Mouse (Mus musculus) naive thymus-derived CD4-positive, alpha-beta T cell, adult 5 months (primary cell): Measurements from ENCODE around the gene Hist1h2bb. TPM values are rescaled to one million over a fixed set of nuclear protein-coding genes. Genes with fewer than 3 reads are reported as not detected.

ENCODE experiments used
- polyA plus RNA-seq: library from polyadenylated mRNA; unstranded; fragments of 100-300 nt; shearing (Covaris generic); gene quantifications from one replicate; pipeline ENCODE4 v1.2.1, GENCODE M21; 2017

Gene Hist1h2bb
- not detected for polyA plus RNA-seq

GRCm38 (mm10) chr13:23746201-23747080 lies at the start of gene Hist1h2bb:
Hist1h2bb (plus strand) TSS chr13:23746734.

GRCm38 (mm10) chr13:23698300-23698693 lies 48.2 kb upstream of the Hist1h2bb start, which contains the start of gene Hist1h4c:
Hist1h4c (minus strand) TSS chr13:23698454.

GRCm38 (mm10) chr13:23710374-23711089 lies 36.0 kb upstream of the Hist1h2bb start, which contains the start of gene Hfe:
Hfe (minus strand) TSS chr13:23710854.

GRCm38 (mm10) chr13:23738677-23739068 lies 7.9 kb upstream of the Hist1h2bb start, which contains the start of gene Hist1h1c:
Hist1h1c (plus strand) TSS chr13:23738808.

GRCm38 (mm10) chr13:23745381-23746161 lies 963 bp upstream of the Hist1h2bb start, which contains the start of gene Hist1h3c:
Hist1h3c (minus strand) TSS chr13:23745602.

GRCm38 (mm10) chr13:23750839-23751477 lies 4.4 kb downstream of the Hist1h2bb start, which contains the start of gene Hist1h2ab:
Hist1h2ab (plus strand) TSS chr13:23751126.

GRCm38 (mm10) chr13:23752067-23752741 lies 5.7 kb downstream of the Hist1h2bb start, which contains the start of gene Hist1h3b:
Hist1h3b (plus strand) TSS chr13:23752267.

GRCm38 (mm10) chr13:23756790-23757189 lies 10.3 kb downstream of the Hist1h2bb start, which contains the start of gene Hist1h4b:
Hist1h4b (plus strand) TSS chr13:23757013.

GRCm38 (mm10) chr13:23760972-23761864 lies 14.7 kb downstream of the Hist1h2bb start, which contains the start of gene Hist1h4a:
Hist1h4a (minus strand) TSS chr13:23761230.

GRCm38 (mm10) chr13:23761871-23762821 lies 15.6 kb downstream of the Hist1h2bb start, which contains the start of gene Hist1h3a:
Hist1h3a (minus strand) TSS chr13:23762386.

GRCm38 (mm10) chr13:23763586-23764323 lies 17.2 kb downstream of the Hist1h2bb start, which contains the start of gene Hist1h1a:
Hist1h1a (plus strand) TSS chr13:23763666.

GRCm38 (mm10) chr13:23769613-23770012 lies 23.1 kb downstream of the Hist1h2bb start, which contains the start of gene Trim38:
Trim38 (plus strand) TSS chr13:23769913.

Other genes with a start within 250 kb of the Hist1h2bb start
- 6.2 TPM for gene Hist1h4h, start 215.7 kb upstream of the Hist1h2bb start, polyA plus RNA-seq
- not detected for gene Hist1h2af, start 212.8 kb upstream of the Hist1h2bb start, polyA plus RNA-seq
- gene Hist1h3g, start 211.3 kb upstream of the Hist1h2bb start, polyA plus RNA-seq, result not detected
- gene Hist1h2bh, start 203.3 kb upstream of the Hist1h2bb start, polyA plus RNA-seq, result 0.42 TPM
- 1.5 TPM for gene Hist1h3f, start 202.7 kb upstream of the Hist1h2bb start, polyA plus RNA-seq
- gene Hist1h4f, start 195.1 kb upstream of the Hist1h2bb start, polyA plus RNA-seq, result not detected
- 0.37 TPM for gene Hist1h1d, start 193.5 kb upstream of the Hist1h2bb start, polyA plus RNA-seq
- gene Hist1h3e, start 184.4 kb upstream of the Hist1h2bb start, polyA plus RNA-seq, result 5.2 TPM
- gene Hist1h2ae, start 175.5 kb upstream of the Hist1h2bb start, polyA plus RNA-seq, result 1.9 TPM
- gene Hist1h2bg, start 175.3 kb upstream of the Hist1h2bb start, polyA plus RNA-seq, result 1.2 TPM
- gene Hist1h2bf, start 172.5 kb upstream of the Hist1h2bb start, polyA plus RNA-seq, result not detected
- not detected for gene Hist1h2ad, start 172.4 kb upstream of the Hist1h2bb start, polyA plus RNA-seq
- 0.40 TPM for gene Hist1h3d, start 171.0 kb upstream of the Hist1h2bb start, polyA plus RNA-seq
- 19.6 TPM for gene Hist1h4d, start 165.1 kb upstream of the Hist1h2bb start, polyA plus RNA-seq
- gene Hist1h2be, start 125.6 kb upstream of the Hist1h2bb start, polyA plus RNA-seq, result 1.4 TPM
- gene Hist1h1e, start 124.2 kb upstream of the Hist1h2bb start, polyA plus RNA-seq, result 7.9 TPM
- 2.4 TPM for gene Hist1h2ac, start 62.8 kb upstream of the Hist1h2bb start, polyA plus RNA-seq
- 9.8 TPM for gene Hist1h2bc, start 62.5 kb upstream of the Hist1h2bb start, polyA plus RNA-seq
- gene Hist1h1t, start 50.9 kb upstream of the Hist1h2bb start, polyA plus RNA-seq, result not detected
- 9.2 TPM for gene Hist1h4c, start 48.3 kb upstream of the Hist1h2bb start, polyA plus RNA-seq
- not detected for gene Hfe, start 35.9 kb upstream of the Hist1h2bb start, polyA plus RNA-seq
- gene Hist1h1c, start 7.9 kb upstream of the Hist1h2bb start, polyA plus RNA-seq, result 41.7 TPM
- gene Hist1h3c, start 1.1 kb upstream of the Hist1h2bb start, polyA plus RNA-seq, result not detected
- gene Hist1h2ab, start 4.4 kb downstream of the Hist1h2bb start, polyA plus RNA-seq, result 1.9 TPM
- not detected for gene Hist1h3b, start 5.5 kb downstream of the Hist1h2bb start, polyA plus RNA-seq
- 7.2 TPM for gene Hist1h4b, start 10.3 kb downstream of the Hist1h2bb start, polyA plus RNA-seq
- 1.1 TPM for gene Hist1h4a, start 14.5 kb downstream of the Hist1h2bb start, polyA plus RNA-seq
- 5.4 TPM for gene Hist1h3a, start 15.7 kb downstream of the Hist1h2bb start, polyA plus RNA-seq
- not detected for gene Hist1h1a, start 16.9 kb downstream of the Hist1h2bb start, polyA plus RNA-seq
- gene Trim38, start 23.2 kb downstream of the Hist1h2bb start, polyA plus RNA-seq, result not detected
- not detected for gene Slc17a2, start 60.3 kb downstream of the Hist1h2bb start, polyA plus RNA-seq
- gene Slc17a3, start 92.7 kb downstream of the Hist1h2bb start, polyA plus RNA-seq, result not detected
- gene Slc17a1, start 121.0 kb downstream of the Hist1h2bb start, polyA plus RNA-seq, result not detected
- gene Slc17a4, start 168.3 kb downstream of the Hist1h2bb start, polyA plus RNA-seq, result not detected
- not detected for gene Hist1h2ba, start 187.4 kb downstream of the Hist1h2bb start, polyA plus RNA-seq
- not detected for gene Hist1h2aa, start 187.7 kb downstream of the Hist1h2bb start, polyA plus RNA-seq
- not detected for gene Scgn, start 244.5 kb downstream of the Hist1h2bb start, polyA plus RNA-seq